Mouse (Mus musculus) thymus, postnatal 0 days (tissue): ENCODE results near the gene H3f3a. TPM values are rescaled to one million over a fixed set of nuclear protein-coding genes. Genes with fewer than 3 reads are reported as not detected.

Experiments
- DNase-seq: peaks from one replicate; pipeline ENCODE4 v3.0.0-alpha.2; 2015; ENCODE audit warnings: low spot score
- polyA plus RNA-seq: library from polyadenylated mRNA; unstranded; fragments of >200 nt; fragmentation: Nextera tagmentation; extraction: Ambion mirVana; gene quantifications from 2 replicates; pipeline ENCODE4 v1.2.1, GENCODE M21; 2015

H3f3a gene
- polyA plus RNA-seq, 1 experiment from 2014 or later = 2,900 TPM

GRCm38 (mm10) chr1:180783580-180783928 lies 30.2 kb downstream of the H3f3a start:
- no peak for DNase-seq

GRCm38 (mm10) chr1:180782906-180783579 lies 30.7 kb downstream of the H3f3a start:
- no peak for DNase-seq

GRCm38 (mm10) chr1:180781250-180781649 lies 32.5 kb downstream of the H3f3a start:
- DNase-seq = no peak

- no peak for DNase-seq
These were observed 33.5 kb downstream of the H3f3a start for GRCm38 (mm10) chr1:180780291-180780690.

GRCm38 (mm10) chr1:180778941-180779340 lies 34.8 kb downstream of the H3f3a start:
- DNase-seq = no peak

- DNase-seq = no peak
These were observed 35.4 kb downstream of the H3f3a start for GRCm38 (mm10) chr1:180778403-180778754.

- peak; percentile 85 for DNase-seq
These were observed 35.9 kb downstream of the H3f3a start for GRCm38 (mm10) chr1:180777660-180778402.

- no peak for DNase-seq
These were observed 36.5 kb downstream of the H3f3a start for GRCm38 (mm10) chr1:180777289-180777659.

- no peak for DNase-seq
These were observed 37.2 kb downstream of the H3f3a start for GRCm38 (mm10) chr1:180776494-180776893.

- DNase-seq = no peak
These were observed 37.8 kb downstream of the H3f3a start for GRCm38 (mm10) chr1:180775849-180776493.

- DNase-seq = peak; percentile 42
These were observed 38.4 kb downstream of the H3f3a start for GRCm38 (mm10) chr1:180775317-180775716.

GRCm38 (mm10) chr1:180774664-180775063 lies 39.1 kb downstream of the H3f3a start:
- peak; percentile 50 for DNase-seq

- DNase-seq = no peak
These were observed 41.5 kb downstream of the H3f3a start for GRCm38 (mm10) chr1:180772291-180772690.

GRCm38 (mm10) chr1:180771722-180772121 lies 42.0 kb downstream of the H3f3a start:
- DNase-seq = no peak

- no peak for DNase-seq
These were observed 42.4 kb downstream of the H3f3a start for GRCm38 (mm10) chr1:180771306-180771705.

- peak; percentile 86 for DNase-seq
These were observed 45.2 kb downstream of the H3f3a start for GRCm38 (mm10) chr1:180768334-180769168.

GRCm38 (mm10) chr1:180767541-180768333 lies 46.0 kb downstream of the H3f3a start:
- DNase-seq = peak; percentile 49

- DNase-seq = peak; percentile 47
These were observed 47.2 kb downstream of the H3f3a start for GRCm38 (mm10) chr1:180766557-180766956.

- DNase-seq = peak; percentile 57
These were observed 48.4 kb downstream of the H3f3a start for GRCm38 (mm10) chr1:180765393-180765792.

- DNase-seq = peak; percentile 85
These were observed 49.9 kb downstream of the H3f3a start for GRCm38 (mm10) chr1:180763828-180764227.

GRCm38 (mm10) chr1:180763307-180763706 lies 50.4 kb downstream of the H3f3a start:
- no peak for DNase-seq
